Mouse (Mus musculus) kidney, embryonic 14.5 days (tissue): ENCODE data around the gene Kif12. TPM values are rescaled to one million over a fixed set of nuclear protein-coding genes. Genes with fewer than 3 reads are reported as not detected.
A peak's percentile ranks its signal among the peaks of the same experiment; 100 is the strongest.

ENCODE experiments used
- ATAC-seq: fragments of 200-750 bp; cut with Nextera tagmentation; 2 replicates; pipeline ENCODE4 v1.8.0; 2017; ENCODE audit warnings: moderate number of reproducible peaks, mild to moderate bottlenecking, moderate TSS enrichment, moderate library complexity; ENCODE audit not compliant: low FRiP score, low TSS enrichment
- H3K27ac ChIP-seq: fragments of 300-500 bp; sonication (generic); 2 replicates; pipeline ENCODE4 v1.5.1; 2014; ENCODE audit warnings: low read depth, mild to moderate bottlenecking, low read length, moderate library complexity, mixed read lengths
- H3K27me3 ChIP-seq: fragments of 300-500 bp; sonication (generic); 2 replicates; pipeline ENCODE4 v1.6.1; 2014; ENCODE audit warnings: mild to moderate bottlenecking, low read length; ENCODE audit not compliant: control insufficient read depth, insufficient read depth
- H3K36me3 ChIP-seq: fragments of 300-500 bp; sonication (generic); 2 replicates; pipeline ENCODE4 v1.6.1; 2014; ENCODE audit warnings: low read length, mixed read lengths; ENCODE audit not compliant: control insufficient read depth, insufficient read depth
- H3K4me1 ChIP-seq: fragments of 300-500 bp; sonication (generic); 2 replicates; pipeline ENCODE4 v1.6.1; 2014; ENCODE audit warnings: low read length, mixed read lengths; ENCODE audit not compliant: control insufficient read depth, insufficient read depth
- H3K4me2 ChIP-seq: fragments of 300-500 bp; sonication (generic); replicated peaks from 2 replicates; pipeline ENCODE4 v1.6.1; 2014; ENCODE audit warnings: low read depth, mild to moderate bottlenecking, low read length
- H3K4me3 ChIP-seq: fragments of 300-500 bp; sonication (generic); 2 replicates; pipeline ENCODE4 v1.5.1; 2014; ENCODE audit warnings: mild to moderate bottlenecking, low read length
- H3K9ac ChIP-seq: fragments of 300-500 bp; sonication (generic); 2 replicates; pipeline ENCODE4 v1.6.1; 2014; ENCODE audit warnings: low read depth, mild to moderate bottlenecking, low read length, moderate library complexity
- H3K9me3 ChIP-seq: fragments of 300-500 bp; sonication (generic); 2 replicates; pipeline ENCODE4 v1.6.1; 2016; ENCODE audit warnings: low read length; ENCODE audit not compliant: control insufficient read depth
- WGBS: fragments of 180-500 bp; shearing (Covaris S2); extraction: QIAGEN DNeasy Blood & Tissue Kit; methylation state at CpG from one replicate; pipeline ENCODE4 v1.1.7; 2014; 5-methylcytosine and 5-hydroxymethylcytosine counted together
- polyA plus RNA-seq: library from polyadenylated mRNA; unstranded; fragments of >200 nt; fragmentation: Nextera tagmentation; extraction: Ambion mirVana; gene quantifications from 2 replicates; pipeline ENCODE4 v1.2.1, GENCODE M21; 2014

Kif12 gene
- polyA plus RNA-seq, 1 experiment from 2014 or later, result 70.3 TPM

GRCm38 (mm10) chr4:63154028-63154427, 17.9 kb downstream of the Kif12 start:
- WGBS, result 43% methylated on average over 4 of the region's 4 CpGs
- peaks cover 2% of the 10 kb centered on the region; the same call in 1 of the 2 replicates for H3K4me1 ChIP-seq
- H3K4me3 ChIP-seq, result no peak overlapping the region
- ATAC-seq, result no peak
- H3K9me3 ChIP-seq, result no peaks in the 10 kb centered on the region
- no peaks in the 10 kb centered on the region for H3K27me3 ChIP-seq
- H3K4me2 ChIP-seq, result no peak overlapping the region
- H3K9ac ChIP-seq, result no peak overlapping the region
- no peaks in the 10 kb centered on the region for H3K36me3 ChIP-seq
- H3K27ac ChIP-seq, result no peak overlapping the region

- WGBS, result 89% methylated on average over 6 of the region's 6 CpGs
- H3K4me1 ChIP-seq, result peaks cover 2% of the 10 kb centered on the region; the same call in 1 of the 2 replicates
- no peaks in the 10 kb centered on the region for H3K27me3 ChIP-seq
- no peak for ATAC-seq
- H3K4me3 ChIP-seq, result no peak overlapping the region
- no peak overlapping the region for H3K4me2 ChIP-seq
- no peaks in the 10 kb centered on the region for H3K36me3 ChIP-seq
- H3K9me3 ChIP-seq, result peaks cover 3% of the 10 kb centered on the region; the same call in 1 of the 2 replicates
- H3K9ac ChIP-seq, result no peak overlapping the region
- H3K27ac ChIP-seq, result no peak overlapping the region
These were observed 20.8 kb downstream of the Kif12 start for GRCm38 (mm10) chr4:63151127-63151526.

- no peak for ATAC-seq
These were observed 24.7 kb downstream of the Kif12 start for GRCm38 (mm10) chr4:63147268-63147667.

GRCm38 (mm10) chr4:63129891-63130624, 41.9 kb downstream of the Kif12 start:
- peaks cover 38% of the 10 kb centered on the region for H3K36me3 ChIP-seq
- H3K9ac ChIP-seq, result no peak overlapping the region
- H3K4me2 ChIP-seq, result no peak overlapping the region
- no peak overlapping the region for H3K27ac ChIP-seq
- no peaks in the 10 kb centered on the region for H3K9me3 ChIP-seq
- H3K27me3 ChIP-seq, result no peaks in the 10 kb centered on the region
- no peak overlapping the region for H3K4me3 ChIP-seq
- H3K4me1 ChIP-seq, result no peaks in the 10 kb centered on the region
- ATAC-seq, result peak; percentile 39; the same call in 1 of the 2 replicates
- WGBS, result 93% methylated on average over 5 of the region's 5 CpGs

More at GRCm38 (mm10) chr4:63147268-63147667, 24.7 kb downstream of the Kif12 start:
- WGBS, result 94% methylated on average over 6 of the region's 6 CpGs
- no peaks in the 10 kb centered on the region for H3K36me3 ChIP-seq
- H3K9me3 ChIP-seq, result peaks cover 3% of the 10 kb centered on the region; the same call in 1 of the 2 replicates
- H3K27ac ChIP-seq, result no peak overlapping the region
- no peak overlapping the region for H3K4me3 ChIP-seq
- H3K4me2 ChIP-seq, result no peak overlapping the region
- no peaks in the 10 kb centered on the region for H3K27me3 ChIP-seq
- H3K9ac ChIP-seq, result no peak overlapping the region
- H3K4me1 ChIP-seq, result no peaks in the 10 kb centered on the region

GRCm38 (mm10) chr4:63124861-63125466, 47.0 kb downstream of the Kif12 start:
- H3K4me2 ChIP-seq, result no peak overlapping the region
- 86% methylated on average over 8 of the region's 8 CpGs for WGBS
- H3K4me1 ChIP-seq, result no peaks in the 10 kb centered on the region
- no peaks in the 10 kb centered on the region; the same call in 1 of the 2 replicates for H3K9me3 ChIP-seq
- no peaks in the 10 kb centered on the region for H3K27me3 ChIP-seq
- no peak overlapping the region for H3K4me3 ChIP-seq
- ATAC-seq, result no peak
- no peak overlapping the region for H3K9ac ChIP-seq
- H3K36me3 ChIP-seq, result peaks cover 29% of the 10 kb centered on the region
- H3K27ac ChIP-seq, result no peak overlapping the region

GRCm38 (mm10) chr4:63118639-63119437, 53.1 kb downstream of the Kif12 start:
- peak; percentile 85 for ATAC-seq
- Histone ChIP-seq H3K4me1 (no peaks in the 10 kb centered on the region), H3K27me3 (no peaks in the 10 kb centered on the region), H3K4me2 (no peak overlapping the region), H3K4me3 (no peak overlapping the region), H3K9ac (no peak overlapping the region), H3K9me3 (no peaks in the 10 kb centered on the region; the same call in 1 of the 2 replicates), H3K27ac (no peak overlapping the region), H3K36me3 (peaks cover 54% of the 10 kb centered on the region)
- 81% methylated on average over 5 of the region's 5 CpGs for WGBS

Other genes with a start within 250 kb of the Kif12 start
- gene Zfp618, start 206.6 kb downstream of the Kif12 start, polyA plus RNA-seq, result 31.5 and 41.1 TPM in 2 replicates
- 1.2 and 1.6 TPM in 2 replicates for gene Ambp, start 17.3 kb downstream of the Kif12 start, polyA plus RNA-seq
- gene Col27a1, start 41.9 kb upstream of the Kif12 start, polyA plus RNA-seq, result 8.8 and 10.6 TPM in 2 replicates
- gene Orm1, start 172.4 kb upstream of the Kif12 start, polyA plus RNA-seq, result not detected in 2 replicates
- gene Orm3, start 184.0 kb upstream of the Kif12 start, polyA plus RNA-seq, result not detected in 2 replicates
- gene Orm2, start 190.3 kb upstream of the Kif12 start, polyA plus RNA-seq, result not detected in 2 replicates
- gene Akna, start 231.2 kb upstream of the Kif12 start, polyA plus RNA-seq, result 4.1 and 7.3 TPM in 2 replicates